Mouse (Mus musculus) urinary bladder, postnatal 36 days (tissue): Measurements from ENCODE around the gene Eif2ak2.
A peak's percentile ranks its signal among the peaks of the same experiment; 100 is the strongest.

Experiments
- DNase-seq, 2 experiments: peaks; one replicate each; pipeline ENCODE4 v3.0.0; 2022; ENCODE audit warnings: low spot score in 2 of 2, mixed read lengths in 1 of 2

The Eif2ak2 gene

GRCm38 (mm10) chr17:78834856-78835835, 47.2 kb downstream of the Eif2ak2 start, which contains the start of the genes Heatr5b and Gpatch11:
TSS of gene Heatr5b (minus strand) at chr17:78835364.
TSS of gene Gpatch11 (plus strand) at chr17:78835567.
- DNase-seq: peak; percentile 94 to 98

GRCm38 (mm10) chr17:78824346-78824745, 58.0 kb downstream of the Eif2ak2 start:
- no peak for DNase-seq

DNA sequence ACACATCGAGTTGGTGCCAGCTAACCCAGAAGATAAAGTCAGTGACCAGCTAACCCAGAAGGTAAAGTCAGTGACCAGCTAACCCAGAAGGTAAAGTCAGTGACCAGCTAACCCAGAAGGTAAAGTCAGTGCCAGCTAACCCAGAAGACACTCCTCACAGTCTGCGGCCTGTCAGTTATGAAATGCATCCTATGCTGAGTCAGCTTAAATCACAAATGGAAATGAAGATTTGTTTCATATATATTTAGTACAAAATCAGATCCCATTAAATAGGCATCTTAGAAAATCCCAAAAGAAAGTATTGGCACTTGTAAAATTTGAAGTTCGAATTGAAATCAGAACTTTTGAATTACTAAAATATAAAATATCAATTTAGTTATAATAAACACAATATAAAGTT, 72.8 kb downstream of the Eif2ak2 start:
- DNase-seq: no peak

- DNase-seq: no peak
Observed at GRCm38 (mm10) chr17:78809019-78809418, 73.4 kb downstream of the Eif2ak2 start.
